Mouse (Mus musculus): Measurements from ENCODE around the gene Fxr2. TPM values are rescaled to one million over a fixed set of nuclear protein-coding genes. Genes with fewer than 3 reads are reported as not detected.

Fxr2 gene
- total RNA-seq, 2 experiments from 2014 or later = 90.6 to 104 TPM

GRCm38 (mm10) chr11:69665457-69665960 lies 32.7 kb downstream of the Fxr2 start:
- no peak for TF ChIP-seq CTCF (IDR thresholded peaks at IDR 0.05)
- H3K27ac ChIP-seq = peak overlapping the region; percentile 16; the same call in 1 of the 2 replicates

DNA sequence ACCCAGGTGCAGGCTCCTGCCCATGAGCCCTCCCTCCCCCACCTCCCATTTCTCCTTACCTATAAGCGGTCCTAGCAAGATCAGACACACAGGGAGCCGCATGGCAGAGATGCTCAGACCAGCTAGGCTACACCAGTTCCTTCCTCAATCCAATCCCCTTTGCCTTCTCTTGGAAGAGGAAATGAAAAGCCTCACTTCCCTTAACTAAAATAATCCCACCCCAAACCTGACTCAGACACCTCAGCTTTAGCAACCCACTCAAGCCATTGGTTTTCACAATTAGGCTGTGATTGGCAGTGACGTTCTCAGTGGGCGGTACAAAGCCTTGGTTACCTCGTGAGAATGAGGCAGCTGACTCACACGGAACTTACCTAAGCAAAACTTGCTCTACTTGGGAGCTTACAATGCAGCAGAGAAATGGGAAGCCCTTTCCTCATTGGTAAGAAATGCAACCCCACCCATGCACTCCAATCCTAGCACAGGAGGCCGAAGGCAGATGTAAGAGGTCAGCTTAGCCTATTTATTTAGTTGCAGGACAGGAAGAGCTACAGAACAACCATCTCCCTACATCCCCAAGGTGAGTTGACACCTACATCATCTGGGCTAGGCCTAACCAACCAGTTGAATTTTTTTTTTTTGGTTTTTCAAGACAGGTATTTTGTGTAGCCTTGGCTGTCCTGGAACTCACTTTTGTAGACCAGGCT lies 33.3 kb downstream of the Fxr2 start, which contains the start of gene Cd68:
Cd68 (minus strand) TSS at position 193 of the 704 bp plus-strand sequence.
- intact Hi-C loops (cut with DNase I) = loop anchor here (10.0 kb wide), 1 partner anchor 329 kb away; the partner anchor contains the start of genes Gabarap and Phf23
- peak within 1 kb of the TSS; percentile 16; the same call in 1 of the 2 replicates for H3K27ac ChIP-seq
- DNase-seq = peak; percentile 61
- no peak for TF ChIP-seq CTCF (IDR thresholded peaks at IDR 0.05)
- peak within 1 kb of the TSS; percentile 41 for H3K4me3 ChIP-seq

More at GRCm38 (mm10) chr11:69665457-69665960, 32.7 kb downstream of the Fxr2 start:
- H3K4me3 ChIP-seq = peak overlapping the region; percentile 41
- intact Hi-C loops (cut with DNase I) = loop anchor here (10.0 kb wide), 1 partner anchor 329 kb away; the partner anchor contains the start of genes Gabarap and Phf23
- DNase-seq = no peak

DNA sequence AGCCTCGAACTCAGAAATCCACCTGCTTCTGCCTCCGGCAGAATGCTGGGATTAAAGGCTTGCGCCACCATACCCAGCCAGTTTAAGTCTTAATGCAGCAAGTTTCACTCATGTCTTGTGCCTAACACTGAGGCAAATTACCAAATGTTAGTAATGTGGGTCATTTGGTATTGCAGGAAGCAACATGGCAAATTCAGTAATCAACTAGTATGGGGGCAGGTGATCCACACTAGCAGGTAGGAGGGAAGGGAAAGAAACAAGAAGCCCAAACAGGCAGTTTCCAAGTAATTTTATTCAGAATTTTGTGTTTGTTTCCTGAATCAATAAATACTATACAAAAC lies 33.8 kb downstream of the Fxr2 start:
- Histone ChIP-seq H3K4me3 (no peak overlapping the region), H3K27ac (no peak overlapping the region)
- intact Hi-C loops (cut with DNase I) = loop anchor here (10.0 kb wide), 1 partner anchor 328 kb away; the partner anchor contains the start of genes Gabarap and Phf23
- DNase-seq = no peak
- no peak for TF ChIP-seq CTCF (IDR thresholded peaks at IDR 0.05)

GRCm38 (mm10) chr11:69670786-69671725 lies 38.3 kb downstream of the Fxr2 start:
- no peak; the same call in 1 of the 2 replicates for TF ChIP-seq CTCF (IDR thresholded peaks at IDR 0.05)
- peak overlapping the region; percentile 97 for H3K27ac ChIP-seq
- peak overlapping the region; percentile 100 for H3K4me3 ChIP-seq
- peak; percentile 98 for DNase-seq
- intact Hi-C loops (cut with DNase I) = no loop called here

GRCm38 (mm10) chr11:69671726-69672124 lies 38.9 kb downstream of the Fxr2 start:
- intact Hi-C loops (cut with DNase I) = no loop called here
- Histone ChIP-seq H3K27ac (peak overlapping the region; percentile 97), H3K4me3 (peak overlapping the region; percentile 100)
- no peak; the same call in 1 of the 2 replicates for TF ChIP-seq CTCF (IDR thresholded peaks at IDR 0.05)
- no peak for DNase-seq

GRCm38 (mm10) chr11:69672211-69672706 lies 39.5 kb downstream of the Fxr2 start, which contains the start of gene Eif4a1:
Eif4a1 (minus strand) TSS chr11:69672423.
- DNase-seq = peak; percentile 99
- H3K4me3 ChIP-seq = peak within 1 kb of the TSS; percentile 100
- peak within 1 kb of the TSS; percentile 97 for H3K27ac ChIP-seq
- no peak for TF ChIP-seq CTCF (IDR thresholded peaks at IDR 0.05)
- intact Hi-C loops (cut with DNase I) = no loop called here

DNA sequence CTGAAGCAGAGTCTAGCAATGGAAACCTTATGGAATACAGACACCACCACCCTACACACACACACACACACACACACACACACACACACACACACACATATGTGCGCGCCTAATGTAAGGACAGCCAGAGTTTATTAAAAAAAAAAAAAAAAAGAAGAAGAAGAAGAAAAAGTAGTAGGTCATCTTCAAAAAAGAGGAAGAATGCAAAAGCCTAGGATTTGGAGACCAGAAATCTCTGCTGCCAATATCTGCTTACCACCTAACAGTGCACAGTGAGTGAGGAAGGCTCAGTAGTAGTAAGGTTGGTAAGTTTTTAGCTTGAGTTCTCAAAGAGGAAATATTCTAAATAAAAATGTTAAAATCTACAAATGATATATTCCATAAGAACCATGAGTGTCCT lies 46.4 kb downstream of the Fxr2 start:
- intact Hi-C loops (cut with DNase I) = no loop called here
- H3K4me3 ChIP-seq = no peak overlapping the region
- no peak for DNase-seq
- H3K27ac ChIP-seq = no peak overlapping the region
- TF ChIP-seq CTCF (IDR thresholded peaks at IDR 0.05) = no peak

DNA sequence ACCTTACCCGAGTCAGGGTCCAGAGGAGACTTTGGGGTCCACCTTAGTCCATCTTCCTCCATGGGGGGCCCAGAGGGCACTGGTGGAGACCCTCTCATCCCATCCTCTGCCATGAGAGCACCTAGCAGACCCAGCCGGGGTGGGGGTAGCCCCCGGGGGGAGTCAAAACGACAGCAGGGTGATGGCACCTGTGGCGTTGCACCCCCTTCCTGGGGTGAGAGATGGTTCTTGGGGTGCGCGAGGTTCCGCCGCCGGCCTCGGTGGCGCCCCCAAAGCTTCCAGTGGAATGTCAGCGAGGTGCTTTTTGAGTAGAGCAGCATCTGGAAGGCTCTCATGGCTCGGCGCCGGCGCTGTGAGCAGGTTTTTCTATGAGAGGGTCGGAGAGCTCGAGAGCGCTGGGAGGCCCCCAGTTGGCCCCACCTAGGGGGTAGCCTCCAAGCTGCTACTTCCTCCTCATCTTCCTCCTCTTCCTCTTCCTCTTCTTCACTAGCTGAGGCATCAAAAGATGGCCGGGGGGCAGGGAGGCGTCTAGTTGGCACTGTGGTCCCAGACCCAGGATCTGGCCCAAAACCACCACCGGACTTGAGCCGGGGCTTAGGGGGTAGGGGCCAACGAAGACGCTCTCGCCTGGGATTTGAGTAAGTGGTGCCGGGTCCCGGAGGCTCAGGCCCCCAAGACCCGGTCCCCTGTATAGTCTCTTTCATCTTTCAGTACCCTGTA lies 47.5 kb downstream of the Fxr2 start:
- Histone ChIP-seq H3K4me3 (peak overlapping the region; percentile 93), H3K27ac (no peak overlapping the region; the same call in 1 of the 2 replicates)
- TF ChIP-seq CTCF (IDR thresholded peaks at IDR 0.05) = no peak
- DNase-seq = no peak
- intact Hi-C loops (cut with DNase I) = loop anchor here (5.0 kb wide), 2 partner anchors 122 to 197 kb away; partner anchors contain the start of genes Fgf11 and Tmem95

GRCm38 (mm10) chr11:69681314-69682208 lies 48.8 kb downstream of the Fxr2 start, which contains the start of gene Senp3:
Senp3 (minus strand) TSS chr11:69682084.
- intact Hi-C loops (cut with DNase I) = loop anchor here (1.0 to 5.0 kb wide), 4 partner anchors 34 to 196 kb away; partner anchors contain the start of genes Fgf11 and Tmem95
- peak within 1 kb of the TSS; percentile 93 for H3K4me3 ChIP-seq

GRCm38 (mm10) chr11:69682209-69682839 lies 49.5 kb downstream of the Fxr2 start:
- no peak for TF ChIP-seq CTCF (IDR thresholded peaks at IDR 0.05)
- Histone ChIP-seq H3K27ac (peak overlapping the region; percentile 99), H3K4me3 (peak overlapping the region; percentile 93)
- no peak for DNase-seq
- intact Hi-C loops (cut with DNase I) = loop anchor here (1.0 to 5.0 kb wide), 4 partner anchors 33 to 195 kb away; partner anchors contain the start of genes Fgf11 and Tmem95

More at GRCm38 (mm10) chr11:69681314-69682208, 48.8 kb downstream of the Fxr2 start, which contains the start of gene Senp3:
- H3K27ac ChIP-seq = peak within 1 kb of the TSS; percentile 99
- TF ChIP-seq CTCF (IDR thresholded peaks at IDR 0.05) = no peak
- peak; percentile 99 for DNase-seq
